Mouse (Mus musculus) kidney, postnatal 0 days (tissue): ENCODE data around the gene Lsamp. TPM values are rescaled to one million over a fixed set of nuclear protein-coding genes. Genes with fewer than 3 reads are reported as not detected.

Experiments used
- ATAC-seq: fragments of 200-750 bp; cut with Nextera tagmentation; replicated peaks from 2 replicates; pipeline ENCODE4 v1.8.0; 2017; ENCODE audit warnings: low read depth, moderate number of reproducible peaks, moderate TSS enrichment, moderate library complexity; ENCODE audit not compliant: low FRiP score
- DNase-seq: peaks from one replicate; pipeline ENCODE4 v3.0.0-alpha.2; 2016; ENCODE audit warnings: low spot score
- H3K27ac ChIP-seq: fragments of 300-500 bp; sonication (generic); 2 replicates; pipeline ENCODE4 v1.5.1; 2014; ENCODE audit warnings: mild to moderate bottlenecking
- H3K27me3 ChIP-seq: fragments of 300-500 bp; sonication (generic); 2 replicates; pipeline ENCODE4 v1.6.1; 2014; ENCODE audit warnings: low read length, mixed read lengths; ENCODE audit not compliant: insufficient read depth
- H3K36me3 ChIP-seq: fragments of 300-500 bp; sonication (generic); 2 replicates; pipeline ENCODE4 v1.6.1; 2014; ENCODE audit warnings: low read length, mixed read lengths; ENCODE audit not compliant: insufficient read depth
- H3K4me1 ChIP-seq: fragments of 300-500 bp; sonication (generic); replicated peaks from 2 replicates; pipeline ENCODE4 v1.6.1; 2014; ENCODE audit warnings: antibody characterized with exemption, low read length, mixed read lengths; ENCODE audit not compliant: insufficient read depth
- H3K4me2 ChIP-seq: fragments of 300-500 bp; sonication (generic); 2 replicates; pipeline ENCODE4 v1.6.1; 2014; ENCODE audit warnings: mild to moderate bottlenecking, low read length, moderate library complexity, mixed read lengths
- H3K4me3 ChIP-seq: fragments of 300-500 bp; sonication (generic); replicated peaks from 2 replicates; pipeline ENCODE4 v1.5.1; 2014; ENCODE audit warnings: low read depth, low read length
- H3K9ac ChIP-seq: fragments of 300-500 bp; sonication (generic); 2 replicates; pipeline ENCODE4 v1.6.1; 2014; ENCODE audit warnings: low read depth, low read length
- H3K9me3 ChIP-seq: fragments of 300-500 bp; sonication (generic); replicated peaks from 2 replicates; pipeline ENCODE4 v1.6.1; 2016; ENCODE audit warnings: low read length, inconsistent platforms, mixed read lengths
- CTCF ChIP-seq: IDR thresholded peaks from 2 replicates; pipeline ENCODE4 v1.5.1; 2016; ENCODE audit warnings: antibody characterized with exemption, low read depth, mild to moderate bottlenecking, moderate library complexity
- WGBS: fragments of 180-500 bp; shearing (Covaris S2); extraction: QIAGEN DNeasy Blood & Tissue Kit; methylation state at CpG from one replicate; pipeline ENCODE4 v1.1.7; 2014; 5-methylcytosine and 5-hydroxymethylcytosine counted together
- polyA plus RNA-seq: library from polyadenylated mRNA; unstranded; fragments of >200 nt; fragmentation: Nextera tagmentation; extraction: Ambion mirVana; gene quantifications from 2 replicates; pipeline ENCODE4 v1.2.1, GENCODE M21; 2015

Gene Lsamp
- polyA plus RNA-seq, 1 experiment from 2014 or later, result 2.7 TPM

DNA sequence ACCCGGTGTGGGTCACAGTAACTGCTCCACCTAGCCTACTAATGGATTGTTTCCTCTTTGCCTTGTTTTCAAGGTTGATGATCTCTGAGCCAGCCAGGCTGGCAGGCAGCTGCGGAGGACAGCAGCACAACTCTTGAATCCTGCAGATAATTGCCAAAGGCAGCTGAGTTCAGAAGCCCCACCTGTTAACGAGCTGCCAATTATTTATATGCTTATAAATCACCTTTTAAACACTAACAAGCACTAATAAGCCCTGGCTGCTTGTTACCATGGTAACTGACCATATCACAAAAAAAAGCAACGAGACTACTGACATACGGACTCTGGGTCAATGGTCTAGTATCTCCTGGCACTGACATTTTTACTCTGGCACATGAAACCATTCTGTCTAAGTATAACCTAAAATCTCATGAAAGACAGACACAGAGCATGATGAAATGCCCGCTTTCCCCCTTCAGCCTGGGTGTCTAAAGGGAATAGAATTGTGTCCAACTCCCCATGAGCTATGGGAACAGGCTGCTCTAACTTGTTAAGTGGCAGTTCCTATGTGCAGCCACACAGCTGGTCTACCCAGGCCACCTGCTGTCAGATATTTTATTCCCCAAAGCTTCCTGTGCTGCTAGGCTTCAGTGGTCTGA lies 1526.9 kb downstream of the Lsamp start:
- H3K4me3 ChIP-seq, result no peak overlapping the region
- no peaks in the 10 kb centered on the region for H3K27me3 ChIP-seq
- no peak overlapping the region for H3K27ac ChIP-seq
- no peak overlapping the region for H3K9ac ChIP-seq
- peak; percentile 16 for DNase-seq
- H3K4me2 ChIP-seq, result peak overlapping the region; percentile 30
- no peaks in the 10 kb centered on the region for H3K4me1 ChIP-seq
- no peaks in the 10 kb centered on the region for H3K9me3 ChIP-seq
- no peak for TF ChIP-seq CTCF
- ATAC-seq, result peak; percentile 84
- WGBS, result 20% methylated on average over 6 of the region's 6 CpGs
- H3K36me3 ChIP-seq, result no peaks in the 10 kb centered on the region

- Histone ChIP-seq H3K27ac (no peak overlapping the region), H3K36me3 (no peaks in the 10 kb centered on the region), H3K9me3 (no peaks in the 10 kb centered on the region), H3K27me3 (no peaks in the 10 kb centered on the region), H3K9ac (no peak overlapping the region), H3K4me2 (no peak overlapping the region), H3K4me3 (no peak overlapping the region), H3K4me1 (no peaks in the 10 kb centered on the region)
- DNase-seq (peak; percentile 47), ATAC-seq (no peak)
- 47% methylated on average over 4 of the region's 4 CpGs for WGBS
- no peak for TF ChIP-seq CTCF
These were observed 1537.4 kb downstream of the Lsamp start for GRCm38 (mm10) chr16:41521566-41521965.

DNA sequence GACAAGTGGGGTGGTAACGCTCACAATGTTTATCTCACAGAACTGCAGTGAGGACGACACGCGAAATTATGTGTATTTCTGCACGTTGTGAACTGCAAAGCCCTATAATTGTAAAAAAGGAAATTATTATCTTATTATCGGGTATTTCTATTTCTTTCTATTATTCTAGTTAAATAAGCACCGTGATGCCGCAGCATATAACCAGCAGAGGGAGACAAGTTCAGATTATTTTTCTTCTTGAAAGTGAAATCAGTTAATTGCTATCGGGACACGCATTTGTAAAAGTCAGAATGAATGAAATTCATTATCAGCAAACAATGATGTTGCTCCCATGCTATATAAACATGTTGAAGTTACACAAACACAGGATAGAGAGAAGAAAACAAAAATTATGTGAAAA lies 1540.1 kb downstream of the Lsamp start:
- 59% methylated on average over 10 of the region's 10 CpGs for WGBS
- no peak overlapping the region for H3K27ac ChIP-seq
- DNase-seq (peak; percentile 37), ATAC-seq (no peak)
- no peaks in the 10 kb centered on the region for H3K27me3 ChIP-seq
- no peaks in the 10 kb centered on the region for H3K4me1 ChIP-seq
- H3K36me3 ChIP-seq, result no peaks in the 10 kb centered on the region
- no peak overlapping the region for H3K4me3 ChIP-seq
- peak; percentile 64 for TF ChIP-seq CTCF
- H3K4me2 ChIP-seq, result no peak overlapping the region
- H3K9ac ChIP-seq, result no peak overlapping the region
- no peaks in the 10 kb centered on the region for H3K9me3 ChIP-seq

DNA sequence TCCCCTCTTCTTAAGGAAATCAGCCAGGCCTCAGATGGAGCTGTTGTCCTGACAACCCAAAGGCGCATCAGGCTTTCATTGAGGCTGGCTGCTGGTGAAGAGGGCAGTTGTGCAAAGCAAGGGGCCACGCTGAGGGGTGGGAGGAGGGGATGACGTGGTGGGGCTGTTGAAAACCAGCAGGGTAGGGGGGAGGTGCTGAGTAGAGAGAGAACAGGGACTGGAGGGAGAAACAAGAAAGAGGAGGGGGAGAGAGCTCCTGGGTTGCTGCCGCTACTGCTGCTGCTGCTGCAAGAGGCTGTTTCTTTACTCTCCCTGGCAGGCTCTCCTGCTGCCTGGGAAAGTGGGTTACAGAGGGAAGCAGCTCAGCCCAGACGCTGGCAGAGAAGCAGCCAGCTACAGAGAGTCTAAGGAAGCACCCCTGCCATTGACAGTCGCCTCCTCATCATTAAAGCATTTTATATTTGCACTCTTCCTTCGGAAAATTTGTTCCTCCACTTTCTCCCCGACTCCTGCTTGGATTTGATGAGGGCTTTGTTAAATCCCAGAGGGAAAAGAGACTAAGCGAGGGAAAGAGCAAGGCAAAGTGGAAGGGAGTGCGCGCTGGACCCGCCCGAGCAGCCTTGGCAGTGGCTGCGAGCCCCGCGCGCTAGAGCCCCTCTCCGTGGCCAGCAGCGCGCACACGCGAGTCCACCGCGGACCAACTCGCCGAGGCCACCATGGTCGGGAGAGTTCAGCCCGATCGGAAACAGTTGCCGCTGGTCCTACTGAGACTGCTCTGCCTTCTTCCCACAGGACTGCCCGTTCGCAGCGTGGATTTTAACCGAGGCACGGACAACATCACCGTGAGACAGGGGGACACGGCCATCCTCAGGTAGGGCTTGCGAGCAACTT lies 1548.7 kb downstream of the Lsamp start:
- Histone ChIP-seq H3K27ac (no peak overlapping the region), H3K4me1 (no peaks in the 10 kb centered on the region), H3K9ac (peak overlapping the region; percentile 40; the same call in 1 of the 2 replicates), H3K9me3 (no peaks in the 10 kb centered on the region), H3K4me2 (peak overlapping the region; percentile 92), H3K27me3 (no peaks in the 10 kb centered on the region), H3K4me3 (peak overlapping the region; percentile 50), H3K36me3 (no peaks in the 10 kb centered on the region)
- 1% methylated on average over 38 of the region's 38 CpGs for WGBS
- no peak for TF ChIP-seq CTCF
- ATAC-seq (peak; percentile 52), DNase-seq (peak; percentile 49)

DNA sequence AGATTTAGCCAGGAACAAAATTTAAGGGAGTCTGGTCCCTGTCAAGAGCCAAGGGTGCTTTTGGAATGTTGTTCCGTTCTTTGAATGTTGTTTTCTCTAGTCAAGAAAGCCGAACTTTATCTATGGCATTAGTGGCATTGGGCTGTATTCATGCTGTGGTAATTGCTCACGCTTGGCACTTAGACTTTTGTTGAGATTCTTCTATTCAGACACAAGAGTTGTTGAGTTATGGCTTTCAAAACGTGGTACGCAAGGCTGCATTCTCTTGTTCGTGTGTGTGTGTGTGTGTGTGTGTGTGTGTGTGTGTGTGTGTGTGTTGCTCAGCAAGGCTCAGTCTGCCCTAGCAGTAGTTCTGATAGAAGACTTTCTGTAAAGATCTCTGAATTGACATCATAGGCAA lies 1549.5 kb downstream of the Lsamp start:
- DNase-seq, result peak; percentile 21
- WGBS, result 4% methylated on average over 6 of the region's 6 CpGs
- Histone ChIP-seq H3K27me3 (no peaks in the 10 kb centered on the region), H3K9me3 (no peaks in the 10 kb centered on the region), H3K4me2 (peak overlapping the region; percentile 92), H3K36me3 (no peaks in the 10 kb centered on the region), H3K27ac (no peak overlapping the region), H3K4me1 (no peaks in the 10 kb centered on the region), H3K9ac (no peak overlapping the region), H3K4me3 (peak overlapping the region; percentile 50)
- no peak for ATAC-seq
- no peak for TF ChIP-seq CTCF

GRCm38 (mm10) chr16:41535806-41536205 lies 1551.6 kb downstream of the Lsamp start:
- no peaks in the 10 kb centered on the region for H3K27me3 ChIP-seq
- no peaks in the 10 kb centered on the region for H3K4me1 ChIP-seq
- H3K4me2 ChIP-seq, result no peak overlapping the region
- H3K9ac ChIP-seq, result no peak overlapping the region
- no peak for DNase-seq
- H3K4me3 ChIP-seq, result no peak overlapping the region
- no peaks in the 10 kb centered on the region for H3K9me3 ChIP-seq
- no peak overlapping the region for H3K27ac ChIP-seq
- no peak for TF ChIP-seq CTCF
- 77% methylated on average over 1 of the region's 1 CpGs for WGBS
- no peaks in the 10 kb centered on the region for H3K36me3 ChIP-seq
- no peak for ATAC-seq
